Mouse (Mus musculus) spleen, adult 2 months (tissue): ENCODE results near the gene Rbpjl.

Experiments used
- CTCF ChIP-seq: fragments of 200-500 bp; IDR thresholded peaks from 2 replicates; pipeline ENCODE4 v1.5.1; 2011; ENCODE audit warnings: mild to moderate bottlenecking, inconsistent platforms; ENCODE audit not compliant: insufficient read depth, insufficient read length, insufficient replicate concordance; ENCODE audit errors: extremely low read depth
- POLR2A ChIP-seq: fragments of 200-500 bp; IDR thresholded peaks from 2 replicates; pipeline ENCODE4 v1.6.1; 2011; ENCODE audit warnings: low read depth, low read length, inconsistent platforms

DNA sequence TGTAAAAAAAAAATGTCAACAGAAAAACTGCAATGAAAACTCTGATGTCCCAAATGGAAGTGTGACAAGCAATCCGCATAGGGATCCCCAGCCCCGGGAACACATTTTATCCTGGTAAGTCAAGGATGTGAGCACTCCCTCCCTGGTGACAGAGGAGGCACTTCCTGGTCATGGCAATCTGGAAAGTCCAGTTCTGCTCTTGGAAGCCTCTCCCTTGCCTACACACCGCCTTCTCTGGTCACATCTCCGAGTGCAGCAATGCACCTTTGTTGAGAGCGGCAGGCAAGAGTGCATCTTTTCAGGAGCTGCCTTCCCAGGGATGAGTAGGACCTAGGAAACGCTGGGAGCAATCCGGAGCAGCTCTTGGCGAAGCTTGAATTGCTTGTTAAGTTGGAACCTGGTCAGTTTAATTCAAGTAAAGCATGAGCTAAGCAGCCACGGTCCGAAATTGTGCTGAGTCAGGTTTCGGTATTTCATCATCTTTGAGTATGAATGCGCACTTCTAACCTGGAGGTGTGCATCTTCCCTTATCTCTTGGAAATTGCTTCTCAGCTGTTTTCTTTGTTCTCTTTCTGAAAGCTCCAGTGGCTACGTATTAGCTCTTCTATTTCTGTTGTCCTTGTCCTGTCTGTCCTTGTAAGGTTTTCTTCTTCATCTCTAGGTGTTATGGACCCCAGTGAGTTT is 41.8 kb upstream of the Rbpjl start:
- TF ChIP-seq CTCF (no peak), POLR2A (no peak)
